Mouse (Mus musculus): ENCODE data around the gene Cphx1. TPM values are rescaled to one million over a fixed set of nuclear protein-coding genes. Genes with fewer than 3 reads are reported as not detected.
"Not testable (repeated sequence)": the region's sequence is repeated elsewhere in the genome, so short reads cannot be mapped to it uniquely, and the experiment has no call there.

Cphx1 gene
- total RNA-seq (2021) = not detected
- long read RNA-seq, experiment 1 = 0 reads
- long read RNA-seq, experiment 2 = 0 reads

- intact Hi-C loops (cut with DNase I); DNase-seq (ENCODE audit: low spot score in 2 of 2): not testable (repeated sequence)
These were observed at the start of gene Cphx1 for GRCm38 (mm10) chr14:25938004-25938403. Gene Cphx1, plus strand, starts transcription at chr14:25938304.

GRCm38 (mm10) chr14:25894566-25894965 lies 43.5 kb upstream of the Cphx1 start:
- DNase-seq (ENCODE audit: low spot score in 2 of 2); intact Hi-C loops (cut with DNase I): not testable (repeated sequence)

GRCm38 (mm10) chr14:25895686-25896085 lies 42.4 kb upstream of the Cphx1 start:
- DNase-seq (ENCODE audit: low spot score in 2 of 2); intact Hi-C loops (cut with DNase I): not testable (repeated sequence)

- DNase-seq (ENCODE audit: low spot score in 2 of 2); intact Hi-C loops (cut with DNase I): not testable (repeated sequence)
These were observed 35.1 kb upstream of the Cphx1 start, which contains the start of gene Plac9a for GRCm38 (mm10) chr14:25903000-25903399. Gene Plac9a, minus strand, starts transcription at chr14:25903100.

GRCm38 (mm10) chr14:25905243-25905642 lies 32.9 kb upstream of the Cphx1 start:
- intact Hi-C loops (cut with DNase I) = not testable (repeated sequence)
- DNase-seq (ENCODE audit: low spot score in 2 of 2) = peak in 1 of 2 experiments; percentile 7

- DNase-seq (ENCODE audit: low spot score in 2 of 2); intact Hi-C loops (cut with DNase I): not testable (repeated sequence)
These were observed 30.8 kb upstream of the Cphx1 start for GRCm38 (mm10) chr14:25907272-25907671.

GRCm38 (mm10) chr14:25908976-25909375 lies 29.1 kb upstream of the Cphx1 start:
- intact Hi-C loops (cut with DNase I); DNase-seq (ENCODE audit: low spot score in 2 of 2): not testable (repeated sequence)

- DNase-seq (ENCODE audit: low spot score in 2 of 2); intact Hi-C loops (cut with DNase I): not testable (repeated sequence)
These were observed 19.5 kb upstream of the Cphx1 start for GRCm38 (mm10) chr14:25918427-25919170.

GRCm38 (mm10) chr14:25926814-25927561 lies 11.1 kb upstream of the Cphx1 start:
- intact Hi-C loops (cut with DNase I); DNase-seq (ENCODE audit: low spot score in 2 of 2): not testable (repeated sequence)

- intact Hi-C loops (cut with DNase I) = not testable (repeated sequence)
These were observed 10.6 kb upstream of the Cphx1 start, which contains the start of gene Tmem254a for GRCm38 (mm10) chr14:25927562-25927881. Gene Tmem254a, minus strand, starts transcription at chr14:25927672.

GRCm38 (mm10) chr14:25936867-25937630 lies 1.1 kb upstream of the Cphx1 start:
- DNase-seq (ENCODE audit: low spot score in 2 of 2); intact Hi-C loops (cut with DNase I): not testable (repeated sequence)

More at GRCm38 (mm10) chr14:25927562-25927881, 10.6 kb upstream of the Cphx1 start, which contains the start of gene Tmem254a:
- not testable (repeated sequence) for DNase-seq (ENCODE audit: low spot score in 2 of 2)

GRCm38 (mm10) chr14:25957861-25958260 lies 19.8 kb downstream of the Cphx1 start:
- intact Hi-C loops (cut with DNase I); DNase-seq (ENCODE audit: low spot score in 2 of 2): not testable (repeated sequence)

- intact Hi-C loops (cut with DNase I); DNase-seq (ENCODE audit: low spot score in 2 of 2): not testable (repeated sequence)
These were observed 40.5 kb downstream of the Cphx1 start, which contains the start of gene Duxbl1 for GRCm38 (mm10) chr14:25978371-25979241. Gene Duxbl1, plus strand, starts transcription at chr14:25978577.

GRCm38 (mm10) chr14:25979242-25979941 lies 41.3 kb downstream of the Cphx1 start:
- intact Hi-C loops (cut with DNase I); DNase-seq (ENCODE audit: low spot score in 2 of 2): not testable (repeated sequence)

GRCm38 (mm10) chr14:25981880-25982279 lies 43.8 kb downstream of the Cphx1 start:
- DNase-seq (ENCODE audit: low spot score in 2 of 2); intact Hi-C loops (cut with DNase I): not testable (repeated sequence)
